Mouse (Mus musculus) neural tube, embryonic 14.5 days (tissue): ENCODE data around the gene Ndel1. TPM values are rescaled to one million over a fixed set of nuclear protein-coding genes. Genes with fewer than 3 reads are reported as not detected.

Experiments used
- ATAC-seq: fragments of 200-750 bp; cut with Nextera tagmentation; 2 replicates; pipeline ENCODE4 v1.8.0; 2017; ENCODE audit warnings: low read depth, mild to moderate bottlenecking, moderate TSS enrichment, moderate library complexity
- H3K27ac ChIP-seq: fragments of 300-500 bp; sonication (generic); 2 replicates; pipeline ENCODE4 v1.5.1; 2014; ENCODE audit warnings: low read depth, mild to moderate bottlenecking, control low read depth, low read length, moderate library complexity, mixed read lengths
- H3K27me3 ChIP-seq: fragments of 300-500 bp; sonication (generic); 2 replicates; pipeline ENCODE4 v1.6.1; 2014; ENCODE audit warnings: low read length; ENCODE audit not compliant: control insufficient read depth, insufficient read depth
- H3K36me3 ChIP-seq: fragments of 300-500 bp; sonication (generic); 2 replicates; pipeline ENCODE4 v1.6.1; 2014; ENCODE audit warnings: low read length, mixed read lengths; ENCODE audit not compliant: control insufficient read depth, insufficient read depth
- H3K4me1 ChIP-seq: fragments of 300-500 bp; sonication (generic); 2 replicates; pipeline ENCODE4 v1.6.1; 2014; ENCODE audit warnings: low read length; ENCODE audit not compliant: control insufficient read depth, insufficient read depth
- H3K4me2 ChIP-seq: fragments of 300-500 bp; sonication (generic); 2 replicates; pipeline ENCODE4 v1.6.1; 2014; ENCODE audit warnings: mild to moderate bottlenecking, low read depth, low read length, control low read depth
- H3K4me3 ChIP-seq: fragments of 300-500 bp; sonication (generic); 2 replicates; pipeline ENCODE4 v1.5.1; 2014; ENCODE audit warnings: low read depth, low read length, control low read depth, mixed read lengths
- H3K9ac ChIP-seq: fragments of 300-500 bp; sonication (generic); replicated peaks from 2 replicates; pipeline ENCODE4 v1.6.1; 2014; ENCODE audit warnings: low read depth, mild to moderate bottlenecking, control low read depth, low read length, mixed read lengths
- H3K9me3 ChIP-seq: fragments of 300-500 bp; sonication (generic); 2 replicates; pipeline ENCODE4 v1.6.1; 2016; ENCODE audit warnings: low read length; ENCODE audit not compliant: control insufficient read depth
- WGBS: fragments of 180-500 bp; shearing (Covaris S2); extraction: QIAGEN DNeasy Blood & Tissue Kit; methylation state at CpG from one replicate; pipeline ENCODE4 v1.1.7; 2014; 5-methylcytosine and 5-hydroxymethylcytosine counted together
- polyA plus RNA-seq: library from polyadenylated mRNA; unstranded; fragments of >200 nt; fragmentation: Nextera tagmentation; extraction: Ambion mirVana; gene quantifications from 2 replicates; pipeline ENCODE4 v1.2.1, GENCODE M21; 2014

Ndel1 gene
- polyA plus RNA-seq, 1 experiment from 2014 or later = 96.3 TPM

GRCm38 (mm10) chr11:68898790-68899189 lies 27.1 kb upstream of the Ndel1 start:
- WGBS = 93% methylated on average over 6 of the region's 6 CpGs
- H3K9me3 ChIP-seq = no peaks in the 10 kb centered on the region
- no peak for ATAC-seq
- no peaks in the 10 kb centered on the region for H3K27me3 ChIP-seq
- H3K27ac ChIP-seq = no peak overlapping the region
- peaks cover 7% of the 10 kb centered on the region for H3K4me1 ChIP-seq
- H3K9ac ChIP-seq = no peak overlapping the region
- no peak overlapping the region for H3K4me3 ChIP-seq
- peaks cover 11% of the 10 kb centered on the region for H3K36me3 ChIP-seq
- no peak overlapping the region for H3K4me2 ChIP-seq

- WGBS = 81% methylated on average over 6 of the region's 6 CpGs
- no peak for ATAC-seq
- Histone ChIP-seq H3K4me3 (no peak overlapping the region), H3K27ac (no peak overlapping the region), H3K4me2 (no peak overlapping the region), H3K9me3 (no peaks in the 10 kb centered on the region), H3K9ac (no peak overlapping the region), H3K27me3 (no peaks in the 10 kb centered on the region), H3K36me3 (peaks cover 2% of the 10 kb centered on the region; the same call in 1 of the 2 replicates), H3K4me1 (peaks cover 6% of the 10 kb centered on the region)
Observed at GRCm38 (mm10) chr11:68897838-68898237, 26.2 kb upstream of the Ndel1 start.

- Histone ChIP-seq H3K9me3 (no peaks in the 10 kb centered on the region), H3K36me3 (no peaks in the 10 kb centered on the region), H3K4me2 (no peak overlapping the region), H3K4me3 (no peak overlapping the region), H3K9ac (no peak overlapping the region), H3K27me3 (no peaks in the 10 kb centered on the region), H3K27ac (no peak overlapping the region), H3K4me1 (no peaks in the 10 kb centered on the region)
- no peak for ATAC-seq
- 59% methylated on average over 4 of the region's 4 CpGs for WGBS
Observed at GRCm38 (mm10) chr11:68897120-68897519, 25.5 kb upstream of the Ndel1 start.

- Histone ChIP-seq H3K27me3 (no peaks in the 10 kb centered on the region), H3K4me2 (no peak overlapping the region), H3K4me3 (no peak overlapping the region), H3K36me3 (no peaks in the 10 kb centered on the region), H3K9me3 (no peaks in the 10 kb centered on the region), H3K27ac (no peak overlapping the region), H3K4me1 (no peaks in the 10 kb centered on the region), H3K9ac (no peak overlapping the region)
- 89% methylated on average over 5 of the region's 5 CpGs for WGBS
- ATAC-seq = no peak
Observed at GRCm38 (mm10) chr11:68896247-68896646, 24.6 kb upstream of the Ndel1 start.

GRCm38 (mm10) chr11:68893911-68894464 lies 22.3 kb upstream of the Ndel1 start:
- Histone ChIP-seq H3K9ac (no peak overlapping the region), H3K4me3 (no peak overlapping the region), H3K4me1 (no peaks in the 10 kb centered on the region), H3K4me2 (no peak overlapping the region), H3K9me3 (no peaks in the 10 kb centered on the region), H3K27me3 (no peaks in the 10 kb centered on the region), H3K27ac (no peak overlapping the region), H3K36me3 (no peaks in the 10 kb centered on the region)
- no peak for ATAC-seq
- WGBS = 76% methylated on average over 12 of the region's 12 CpGs

GRCm38 (mm10) chr11:68892233-68892832 lies 20.7 kb upstream of the Ndel1 start:
- Histone ChIP-seq H3K9me3 (no peaks in the 10 kb centered on the region), H3K27me3 (no peaks in the 10 kb centered on the region), H3K4me1 (no peaks in the 10 kb centered on the region), H3K9ac (no peak overlapping the region), H3K27ac (no peak overlapping the region), H3K4me2 (no peak overlapping the region), H3K36me3 (no peaks in the 10 kb centered on the region), H3K4me3 (no peak overlapping the region)
- WGBS = 81% methylated on average over 15 of the region's 15 CpGs
- ATAC-seq = no peak

DNA sequence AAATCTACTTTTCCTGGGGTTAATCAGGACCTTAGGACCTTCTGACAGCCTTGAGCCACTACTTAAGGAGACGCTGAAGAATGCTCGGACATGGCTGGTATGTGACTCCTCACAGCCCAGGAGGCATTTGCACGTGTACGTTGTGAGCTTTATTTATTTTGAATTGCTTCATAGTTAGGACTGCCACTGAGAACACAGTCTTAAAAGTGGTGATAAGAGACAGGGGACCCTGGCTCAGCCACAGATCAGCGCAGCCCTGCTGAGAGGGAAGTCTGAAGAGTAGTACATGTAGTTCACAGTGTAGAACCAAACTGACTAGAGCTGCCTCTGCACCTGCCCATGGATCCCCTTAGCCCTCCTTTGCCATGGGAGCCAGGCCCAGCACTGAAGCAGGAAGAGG lies 20.2 kb upstream of the Ndel1 start:
- H3K9me3 ChIP-seq = no peaks in the 10 kb centered on the region
- H3K4me3 ChIP-seq = no peak overlapping the region
- H3K4me1 ChIP-seq = no peaks in the 10 kb centered on the region
- no peaks in the 10 kb centered on the region for H3K27me3 ChIP-seq
- no peaks in the 10 kb centered on the region for H3K36me3 ChIP-seq
- no peak overlapping the region for H3K4me2 ChIP-seq
- H3K27ac ChIP-seq = no peak overlapping the region
- WGBS = 80% methylated on average over 5 of the region's 5 CpGs
- no peak overlapping the region for H3K9ac ChIP-seq
- no peak for ATAC-seq

DNA sequence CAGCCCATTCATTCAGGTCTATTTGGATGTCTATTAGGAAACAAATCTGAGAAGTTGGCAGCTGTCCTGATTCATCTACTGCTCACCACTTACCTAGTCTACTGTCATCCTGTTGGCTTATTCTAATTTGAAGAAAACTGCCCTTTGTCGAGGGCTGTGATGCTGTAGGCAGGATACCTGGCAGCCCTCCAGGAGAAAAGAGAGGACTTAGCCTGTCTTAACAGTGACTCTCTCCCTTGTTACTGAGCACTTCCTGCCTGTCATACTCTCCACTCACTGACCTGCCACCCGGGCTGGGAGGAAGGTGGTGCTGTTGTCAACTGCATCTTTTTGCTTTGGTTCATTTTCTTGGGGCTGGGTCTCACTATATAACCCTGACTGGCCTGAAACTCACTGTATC lies 19.0 kb upstream of the Ndel1 start:
- H3K27me3 ChIP-seq = no peaks in the 10 kb centered on the region
- WGBS = 50% methylated on average over 2 of the region's 2 CpGs
- no peak for ATAC-seq

DNA sequence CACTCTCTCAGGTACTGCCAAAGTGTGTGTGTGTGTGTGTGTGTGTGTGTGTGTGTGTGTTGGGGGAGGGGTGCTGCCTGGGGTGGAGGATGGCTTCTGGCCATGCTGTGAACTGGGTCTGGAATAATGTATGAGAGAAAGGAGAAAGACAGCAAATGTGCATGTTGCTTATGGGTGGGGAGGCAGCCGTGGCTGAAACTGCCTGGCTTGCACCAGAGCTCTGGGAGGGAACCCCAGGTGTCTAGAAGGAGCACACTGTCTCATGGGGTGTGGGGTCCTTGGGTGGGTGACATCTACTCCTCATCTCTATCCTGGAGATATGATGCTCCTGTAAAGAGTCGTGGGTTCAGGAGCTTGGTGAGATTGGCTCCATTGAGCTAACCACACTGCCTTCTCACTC lies 17.0 kb upstream of the Ndel1 start:
- H3K9me3 ChIP-seq = no peaks in the 10 kb centered on the region
- no peaks in the 10 kb centered on the region for H3K27me3 ChIP-seq
- H3K27ac ChIP-seq = no peak overlapping the region
- no peak overlapping the region for H3K4me2 ChIP-seq
- no peak overlapping the region for H3K4me3 ChIP-seq
- H3K36me3 ChIP-seq = no peaks in the 10 kb centered on the region
- no peak overlapping the region for H3K9ac ChIP-seq
- ATAC-seq = no peak
- 76% methylated on average over 2 of the region's 2 CpGs for WGBS
- H3K4me1 ChIP-seq = no peaks in the 10 kb centered on the region

More for the DNA sequence above, 19.0 kb upstream of the Ndel1 start:
- Histone ChIP-seq H3K9ac (no peak overlapping the region), H3K27ac (no peak overlapping the region), H3K9me3 (no peaks in the 10 kb centered on the region), H3K4me3 (no peak overlapping the region), H3K4me1 (no peaks in the 10 kb centered on the region), H3K36me3 (no peaks in the 10 kb centered on the region), H3K4me2 (no peak overlapping the region)
